Mouse (Mus musculus): ENCODE measurements around the gene Chd6. TPM values are rescaled to one million over a fixed set of nuclear protein-coding genes. Genes with fewer than 3 reads are reported as not detected.

Gene Chd6
- polyA plus RNA-seq, 2 experiments: 27.5 to 29.3 TPM

DNA sequence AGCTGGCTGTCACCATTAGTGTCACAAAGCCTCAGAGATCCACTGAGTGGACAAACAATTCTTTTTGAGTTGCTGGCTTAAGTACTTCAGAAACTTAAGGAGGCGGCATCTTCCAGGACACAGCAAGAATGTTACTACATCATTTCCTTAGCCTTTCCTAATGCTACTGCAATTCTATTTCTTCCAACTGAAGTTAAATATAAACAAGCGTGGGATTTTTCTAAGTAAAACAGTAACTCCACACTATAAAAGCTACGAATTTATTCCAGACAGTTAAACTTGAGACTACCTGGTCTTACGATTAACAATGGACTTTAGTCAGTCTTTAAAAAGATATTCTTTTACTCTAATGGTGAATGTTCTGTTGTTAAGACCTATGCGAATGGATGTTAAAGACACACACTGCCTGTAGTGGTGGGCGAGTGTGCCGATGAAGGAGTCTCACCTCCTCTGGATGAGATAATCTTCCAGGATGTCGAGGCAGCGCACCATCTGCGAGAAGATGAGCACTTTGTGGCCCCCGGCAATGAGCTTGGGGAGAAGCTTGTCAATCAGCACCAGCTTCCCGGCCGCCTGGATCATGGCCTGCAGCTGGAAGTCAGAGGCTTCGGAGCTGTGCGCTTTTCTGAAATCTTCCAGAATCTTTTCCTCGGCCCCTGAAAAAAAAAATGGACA lies 96.2 kb downstream of the Chd6 start:
- no peak overlapping the region for H3K4me2 ChIP-seq (replicated peaks; ENCODE audit: low read depth, low read length, severe bottlenecking)
- no peak overlapping the region for H3K9ac ChIP-seq (ENCODE audit: low read depth, low read length, severe bottlenecking)
- ATAC-seq (ENCODE audit: low FRiP score, low read depth) (no peak), DNase-seq (ENCODE audit: low spot score) (no peak)
- peaks cover 95% of the 10 kb centered on the region for H3K36me3 ChIP-seq (ENCODE audit: control insufficient read depth, insufficient read depth, low read length)
- TF ChIP-seq POLR2A (IDR thresholded peaks at IDR 0.05; ENCODE audit: borderline replicate concordance, extremely low read depth, insufficient read depth, insufficient read length): no peak
- H3K27ac ChIP-seq (replicated peaks; ENCODE audit: low read depth, low read length): no peak overlapping the region
- H3K27me3 ChIP-seq (ENCODE audit: control insufficient read depth, insufficient read depth, low read length): no peaks in the 10 kb centered on the region
- WGBS: 94% methylated on average over 16 of the region's 16 CpGs
- no peak overlapping the region for H3K4me3 ChIP-seq (replicated peaks; ENCODE audit: low read length)
- no peaks in the 10 kb centered on the region for H3K4me1 ChIP-seq (ENCODE audit: control insufficient read depth, insufficient read depth, low read length)
- no peaks in the 10 kb centered on the region for H3K9me3 ChIP-seq (ENCODE audit: control insufficient read depth, low read length)

GRCm38 (mm10) chr2:161004338-161004737 lies 104.5 kb downstream of the Chd6 start:
- DNase-seq (ENCODE audit: low spot score) (no peak), ATAC-seq (ENCODE audit: low FRiP score, low read depth) (no peak)
- H3K9me3 ChIP-seq (ENCODE audit: control insufficient read depth, low read length): no peaks in the 10 kb centered on the region
- no peak overlapping the region for H3K27ac ChIP-seq (replicated peaks; ENCODE audit: low read depth, low read length)
- H3K4me1 ChIP-seq (ENCODE audit: control insufficient read depth, insufficient read depth, low read length): no peaks in the 10 kb centered on the region
- no peaks in the 10 kb centered on the region for H3K27me3 ChIP-seq (ENCODE audit: control insufficient read depth, insufficient read depth, low read length)
- peaks cover 56% of the 10 kb centered on the region for H3K36me3 ChIP-seq (ENCODE audit: control insufficient read depth, insufficient read depth, low read length)
- no peak overlapping the region for H3K4me3 ChIP-seq (replicated peaks; ENCODE audit: low read length)
- no peak overlapping the region for H3K9ac ChIP-seq (ENCODE audit: low read depth, low read length, severe bottlenecking)
- H3K4me2 ChIP-seq (replicated peaks; ENCODE audit: low read depth, low read length, severe bottlenecking): no peak overlapping the region
- no peak for TF ChIP-seq POLR2A (IDR thresholded peaks at IDR 0.05; ENCODE audit: borderline replicate concordance, extremely low read depth, insufficient read depth, insufficient read length)
- WGBS: 77% methylated on average over 3 of the region's 3 CpGs

GRCm38 (mm10) chr2:160996987-160997763 lies 111.7 kb downstream of the Chd6 start:
- Histone ChIP-seq H3K4me2 (replicated peaks; ENCODE audit: low read depth, low read length, severe bottlenecking) (no peak overlapping the region), H3K27me3 (ENCODE audit: control insufficient read depth, insufficient read depth, low read length) (no peaks in the 10 kb centered on the region), H3K9me3 (ENCODE audit: control insufficient read depth, low read length) (no peaks in the 10 kb centered on the region), H3K9ac (ENCODE audit: low read depth, low read length, severe bottlenecking) (no peak overlapping the region), H3K27ac (replicated peaks; ENCODE audit: low read depth, low read length) (no peak overlapping the region), H3K36me3 (ENCODE audit: control insufficient read depth, insufficient read depth, low read length) (peaks cover 32% of the 10 kb centered on the region), H3K4me1 (ENCODE audit: control insufficient read depth, insufficient read depth, low read length) (no peaks in the 10 kb centered on the region), H3K4me3 (replicated peaks; ENCODE audit: low read length) (no peak overlapping the region)
- ATAC-seq (ENCODE audit: low FRiP score, low read depth): no peak
- no peak for TF ChIP-seq POLR2A (IDR thresholded peaks at IDR 0.05; ENCODE audit: borderline replicate concordance, extremely low read depth, insufficient read depth, insufficient read length)
- DNase-seq (ENCODE audit: low spot score): no peak
- WGBS: 94% methylated on average over 6 of the region's 6 CpGs

GRCm38 (mm10) chr2:160994181-160994580 lies 114.7 kb downstream of the Chd6 start:
- Histone ChIP-seq H3K4me1 (ENCODE audit: control insufficient read depth, insufficient read depth, low read length) (no peaks in the 10 kb centered on the region), H3K9ac (ENCODE audit: low read depth, low read length, severe bottlenecking) (no peak overlapping the region), H3K4me3 (replicated peaks; ENCODE audit: low read length) (no peak overlapping the region), H3K27ac (replicated peaks; ENCODE audit: low read depth, low read length) (no peak overlapping the region), H3K9me3 (ENCODE audit: control insufficient read depth, low read length) (no peaks in the 10 kb centered on the region), H3K36me3 (ENCODE audit: control insufficient read depth, insufficient read depth, low read length) (peaks cover 53% of the 10 kb centered on the region), H3K27me3 (ENCODE audit: control insufficient read depth, insufficient read depth, low read length) (no peaks in the 10 kb centered on the region), H3K4me2 (replicated peaks; ENCODE audit: low read depth, low read length, severe bottlenecking) (no peak overlapping the region)
- TF ChIP-seq POLR2A (IDR thresholded peaks at IDR 0.05; ENCODE audit: borderline replicate concordance, extremely low read depth, insufficient read depth, insufficient read length): no peak
- WGBS: 97% methylated on average over 1 of the region's 1 CpGs
- ATAC-seq (ENCODE audit: low FRiP score, low read depth) (no peak), DNase-seq (ENCODE audit: low spot score) (no peak)

GRCm38 (mm10) chr2:160992465-160992864 lies 116.4 kb downstream of the Chd6 start:
- Histone ChIP-seq H3K27me3 (ENCODE audit: control insufficient read depth, insufficient read depth, low read length) (no peaks in the 10 kb centered on the region), H3K36me3 (ENCODE audit: control insufficient read depth, insufficient read depth, low read length) (peaks cover 62% of the 10 kb centered on the region)
- WGBS: 87% methylated on average over 3 of the region's 3 CpGs

More at GRCm38 (mm10) chr2:160992465-160992864, 116.4 kb downstream of the Chd6 start:
- no peak for ATAC-seq (ENCODE audit: low FRiP score, low read depth)
- DNase-seq (ENCODE audit: low spot score): no peak
- H3K4me2 ChIP-seq (replicated peaks; ENCODE audit: low read depth, low read length, severe bottlenecking): no peak overlapping the region
- no peaks in the 10 kb centered on the region for H3K4me1 ChIP-seq (ENCODE audit: control insufficient read depth, insufficient read depth, low read length)
- TF ChIP-seq POLR2A (IDR thresholded peaks at IDR 0.05; ENCODE audit: borderline replicate concordance, extremely low read depth, insufficient read depth, insufficient read length): no peak
- no peak overlapping the region for H3K9ac ChIP-seq (ENCODE audit: low read depth, low read length, severe bottlenecking)
- H3K9me3 ChIP-seq (ENCODE audit: control insufficient read depth, low read length): no peaks in the 10 kb centered on the region
- no peak overlapping the region for H3K4me3 ChIP-seq (replicated peaks; ENCODE audit: low read length)
- no peak overlapping the region for H3K27ac ChIP-seq (replicated peaks; ENCODE audit: low read depth, low read length)

Data from limb, embryonic 14.5 days (tissue).